Mouse (Mus musculus): ENCODE data around the gene Eif4a1. TPM values are rescaled to one million over a fixed set of nuclear protein-coding genes. Genes with fewer than 3 reads are reported as not detected.

The Eif4a1 gene
- total and polyA plus RNA-seq, 3 experiments, result 1,622 to 2,161 (median 1,728) TPM

DNA sequence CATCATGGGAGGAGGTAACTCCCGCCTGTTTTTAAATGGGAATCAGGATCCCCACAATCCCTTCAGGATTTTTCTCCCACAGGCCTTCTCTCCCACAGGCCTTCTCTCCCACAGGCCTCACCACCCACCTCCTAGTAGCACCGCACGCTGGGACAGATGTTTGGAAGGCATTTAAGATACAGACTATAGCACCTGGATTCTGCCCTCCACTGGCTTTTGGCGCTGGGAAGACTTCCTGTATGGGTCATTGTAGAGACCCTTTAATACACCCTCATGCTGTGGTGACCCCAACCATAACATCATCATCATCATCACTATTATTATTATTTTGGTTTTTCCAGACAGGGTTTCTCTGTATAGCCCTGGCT, 35.2 kb upstream of the Eif4a1 start:
- H3K4me1 ChIP-seq (ENCODE audit: control insufficient read depth in 1 of 2, insufficient read depth in 2 of 2), result peaks cover 0 to 12% of the 10 kb centered on the region in 2 experiments; a peak in 1 of 4 replicates
- TF ChIP-seq MYC (IDR thresholded peaks at IDR 0.05; ENCODE audit: low read depth, low read length), result no peak
- no peak for TF ChIP-seq ZNF384 (IDR thresholded peaks at IDR 0.05; ENCODE audit: low read depth, low read length)
- TF ChIP-seq GABPA (IDR thresholded peaks at IDR 0.05; ENCODE audit: insufficient replicate concordance, low read depth, low read length), result no peak
- no peak for TF ChIP-seq MAX (IDR thresholded peaks at IDR 0.05; ENCODE audit: low read length)
- TF ChIP-seq PAX5 (IDR thresholded peaks at IDR 0.05; ENCODE audit: low read length), result no peak
- TF ChIP-seq SMC3 (IDR thresholded peaks at IDR 0.05; ENCODE audit: low read depth, low read length), result no peak
- H3K79me2 ChIP-seq (replicated peaks; ENCODE audit: control insufficient read depth, extremely low read depth, insufficient read depth, poor library complexity, severe bottlenecking), result no peaks in the 10 kb centered on the region
- DNase-seq (ENCODE audit: extremely low read depth), result no peak
- H3K9me3 ChIP-seq (replicated peaks; ENCODE audit: low read length), result no peaks in the 10 kb centered on the region
- no peak overlapping the region for H3K27ac ChIP-seq (ENCODE audit: insufficient read depth, low read depth)
- H3K4me3 ChIP-seq (replicated peaks in 1 of 3; ENCODE audit: low read depth in 2 of 3, low read length in 2 of 3, poor library complexity in 1 of 3), result no peak overlapping the region
- dilution Hi-C loops (cut with MboI; ENCODE audit: extremely low pct_ligation_motif_present, extremely low pct_unique_long_range_greater_than_20kb, low sequenced_read_pairs), result no loop called here
- in situ Hi-C loops (cut with MboI; ENCODE audit: low pct_ligation_motif_present, low pct_unique_long_range_greater_than_20kb, low sequenced_read_pairs), result no loop called here
- H3K4me2 ChIP-seq (ENCODE audit: insufficient read depth, low read depth, poor library complexity, severe bottlenecking), result no peak overlapping the region
- H3K36me3 ChIP-seq (replicated peaks in 1 of 2; ENCODE audit: control insufficient read depth in 1 of 2, insufficient read depth in 1 of 2, low read length in 1 of 2), result no peaks in the 10 kb centered on the region
- H3K27me3 ChIP-seq (replicated peaks), result peaks cover 1% of the 10 kb centered on the region
- no peak overlapping the region for H3K9ac ChIP-seq (ENCODE audit: insufficient read depth, low read depth)

DNA sequence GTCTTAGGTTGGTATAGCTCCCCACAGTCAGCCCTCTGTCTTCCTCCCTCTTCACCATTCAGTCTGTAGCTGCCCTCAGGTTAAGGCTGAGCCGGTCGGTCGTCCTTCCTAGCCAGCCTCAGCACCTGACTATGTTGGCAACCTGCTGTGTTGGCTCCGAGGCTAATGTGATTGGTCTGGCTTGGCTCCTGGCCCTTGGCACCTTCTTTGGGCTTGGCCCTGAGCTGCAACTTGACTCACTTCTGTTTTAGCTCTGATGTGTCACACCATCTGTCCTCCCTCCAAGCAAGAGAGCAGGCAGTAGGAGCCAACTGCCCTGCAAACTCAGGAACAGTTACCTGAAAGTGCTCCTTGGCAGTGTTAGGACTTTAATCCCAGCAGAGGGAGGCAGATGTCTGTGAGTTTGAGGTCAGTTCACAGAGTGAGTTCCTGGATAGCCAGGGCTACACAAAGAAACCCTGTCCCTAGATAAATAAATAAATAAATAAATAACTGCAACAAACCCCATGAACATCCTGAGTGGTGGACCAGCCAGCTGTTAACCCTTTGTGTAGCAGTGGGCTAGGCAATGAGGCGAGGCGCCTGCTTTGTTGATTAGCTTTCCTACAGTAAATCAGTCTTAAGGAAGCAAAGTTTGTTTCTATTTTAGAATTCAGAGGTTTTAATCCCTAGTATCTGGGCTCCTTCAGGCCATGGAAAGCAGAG, 34.7 kb upstream of the Eif4a1 start:
- dilution Hi-C loops (cut with MboI; ENCODE audit: extremely low pct_ligation_motif_present, extremely low pct_unique_long_range_greater_than_20kb, low sequenced_read_pairs), result no loop called here
- Histone ChIP-seq H3K36me3 (replicated peaks in 1 of 2; ENCODE audit: control insufficient read depth in 1 of 2, insufficient read depth in 1 of 2, low read length in 1 of 2) (no peaks in the 10 kb centered on the region), H3K27ac (ENCODE audit: insufficient read depth, low read depth) (no peak overlapping the region), H3K9me3 (replicated peaks; ENCODE audit: low read length) (no peaks in the 10 kb centered on the region), H3K27me3 (replicated peaks) (peaks cover 3% of the 10 kb centered on the region), H3K79me2 (replicated peaks; ENCODE audit: control insufficient read depth, extremely low read depth, insufficient read depth, poor library complexity, severe bottlenecking) (no peaks in the 10 kb centered on the region), H3K4me2 (ENCODE audit: insufficient read depth, low read depth, poor library complexity, severe bottlenecking) (no peak overlapping the region), H3K4me3 (replicated peaks in 1 of 3; ENCODE audit: low read depth in 2 of 3, low read length in 2 of 3, poor library complexity in 1 of 3) (no peak overlapping the region), H3K9ac (ENCODE audit: insufficient read depth, low read depth) (no peak overlapping the region), H3K4me1 (ENCODE audit: control insufficient read depth in 1 of 2, insufficient read depth in 2 of 2) (peaks cover 0 to 12% of the 10 kb centered on the region in 2 experiments; a peak in 1 of 4 replicates)
- TF ChIP-seq CTCF (conservative IDR thresholded peaks at IDR 0.05 in 1 of 2, IDR thresholded peaks at IDR 0.05 in 1 of 2; ENCODE audit: low read depth in 2 of 2, low read length in 2 of 2), result no peak
- DNase-seq (ENCODE audit: extremely low read depth), result no peak
- in situ Hi-C loops (cut with MboI; ENCODE audit: low pct_ligation_motif_present, low pct_unique_long_range_greater_than_20kb, low sequenced_read_pairs), result no loop called here

DNA sequence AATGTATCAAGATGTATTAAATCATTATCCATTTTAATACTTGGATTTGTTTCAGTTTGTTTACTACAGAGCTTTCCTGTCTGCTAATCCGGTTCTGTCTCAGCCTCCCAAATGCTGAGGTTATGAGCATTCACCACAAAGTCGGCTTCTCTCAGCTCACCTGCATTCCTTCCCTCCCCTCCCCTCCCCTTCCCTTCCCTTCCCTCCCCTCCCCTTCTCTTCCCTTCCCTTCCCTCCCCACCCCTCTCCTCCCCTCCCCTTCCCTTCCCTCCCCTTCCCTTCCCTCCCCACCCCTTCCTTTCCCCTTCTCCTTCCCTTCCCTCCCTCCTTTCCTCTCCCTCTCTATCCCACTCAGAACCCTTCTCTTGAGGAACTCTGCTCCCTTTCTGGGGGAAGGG, 32.4 kb upstream of the Eif4a1 start:
- no peak for TF ChIP-seq UBTF (IDR thresholded peaks at IDR 0.05; ENCODE audit: low read depth, low read length)
- no peak for TF ChIP-seq MAZ (IDR thresholded peaks at IDR 0.05; ENCODE audit: low read depth, low read length)
- TF ChIP-seq CHD1 (IDR thresholded peaks at IDR 0.05; ENCODE audit: low read depth, low read length), result no peak
- no peak for TF ChIP-seq RCOR1 (conservative IDR thresholded peaks at IDR 0.05; ENCODE audit: low read depth, low read length)
- no peak for TF ChIP-seq NRF1 (IDR thresholded peaks at IDR 0.05; ENCODE audit: low read depth, low read length)
- TF ChIP-seq USF1 (IDR thresholded peaks at IDR 0.05; ENCODE audit: low read depth, low read length), result no peak
- no peak for TF ChIP-seq EP300 (IDR thresholded peaks at IDR 0.05; ENCODE audit: low read length)
- no peak for DNase-seq (ENCODE audit: extremely low read depth)
- in situ Hi-C loops (cut with MboI; ENCODE audit: low pct_ligation_motif_present, low pct_unique_long_range_greater_than_20kb, low sequenced_read_pairs) (no loop called here), dilution Hi-C loops (cut with MboI; ENCODE audit: extremely low pct_ligation_motif_present, extremely low pct_unique_long_range_greater_than_20kb, low sequenced_read_pairs) (no loop called here)
- H3K9ac ChIP-seq (ENCODE audit: insufficient read depth, low read depth), result no peak overlapping the region
- H3K27ac ChIP-seq (ENCODE audit: insufficient read depth, low read depth), result no peak overlapping the region
- H3K4me1 ChIP-seq (ENCODE audit: control insufficient read depth in 1 of 2, insufficient read depth in 2 of 2), result peaks cover 0 to 9% of the 10 kb centered on the region in 2 experiments; a peak in 2 of 4 replicates
- no peaks in the 10 kb centered on the region for H3K79me2 ChIP-seq (replicated peaks; ENCODE audit: control insufficient read depth, extremely low read depth, insufficient read depth, poor library complexity, severe bottlenecking)
- no peak overlapping the region for H3K4me3 ChIP-seq (replicated peaks in 1 of 3; ENCODE audit: low read depth in 2 of 3, low read length in 2 of 3, poor library complexity in 1 of 3)
- H3K9me3 ChIP-seq (replicated peaks; ENCODE audit: low read length), result no peaks in the 10 kb centered on the region
- no peak overlapping the region for H3K4me2 ChIP-seq (ENCODE audit: insufficient read depth, low read depth, poor library complexity, severe bottlenecking)
- no peaks in the 10 kb centered on the region for H3K36me3 ChIP-seq (replicated peaks in 1 of 2; ENCODE audit: control insufficient read depth in 1 of 2, insufficient read depth in 1 of 2, low read length in 1 of 2)
- H3K27me3 ChIP-seq (replicated peaks), result peaks cover 5% of the 10 kb centered on the region

Measured in CH12.LX (cell line).